Comparison of ENCODE assay signal across 16 mouse cellular contexts in genomic region chr16:29904183-29904775, GRCm38 (mm10).
DNase-seq lines count a peak whose midpoint lies in the region; ATAC-seq lines count a peak whose summit lies in the region.
"Had no signal": no experiment of that assay in that cellular context is flagged by ENCODE, and none has a peak within 500 bp of the region (broad histone marks: within the 10 kb centered on the region; RNA-seq: fewer than 3 reads in every experiment).

No protein-coding gene starts in this region.

- H3K4me2 ChIP-seq in intestine, embryonic 16.5 days (ENCODE audit: low read depth, low read length): no peak overlapping the region
- H3K4me2 ChIP-seq in intestine, embryonic 15.5 days (replicated peaks): no peak overlapping the region
- H3K4me2 ChIP-seq in embryonic facial prominence, embryonic 15.5 days (replicated peaks): no peak overlapping the region
- H3K4me2 ChIP-seq in neural tube, embryonic 14.5 days (ENCODE audit: low read depth, low read length): no peak overlapping the region
- no peak overlapping the region for H3K4me2 ChIP-seq in liver, embryonic 11.5 days
- H3K4me2 ChIP-seq: forebrain, embryonic 13.5 days; liver, embryonic 15.5 days had no signal

- no peak for DNase-seq in embryonic facial prominence, embryonic 10.5 days (ENCODE audit: low spot score)
- no peak for DNase-seq in liver, embryonic 11.5 days (ENCODE audit: low spot score)
- no peak for DNase-seq in gastrocnemius, adult 18-20 months (ENCODE audit: low spot score)
- DNase-seq: cerebellum, adult 11 months; heart, adult 2 months; kidney, postnatal 25 days; layer of hippocampus, adult 9-11 months had no signal

- H3K9ac ChIP-seq in intestine, embryonic 16.5 days (ENCODE audit: low read depth, low read length): 0 out of 2 replicates have a peak overlapping the region, but pooled peaks have one; percentile 14
- H3K9ac ChIP-seq in intestine, embryonic 15.5 days: no peak overlapping the region
- no peak overlapping the region for H3K9ac ChIP-seq in embryonic facial prominence, embryonic 15.5 days
- H3K9ac ChIP-seq in neural tube, embryonic 14.5 days (replicated peaks; ENCODE audit: low read depth, low read length): no peak overlapping the region
- no peak overlapping the region for H3K9ac ChIP-seq in liver, embryonic 11.5 days (ENCODE audit: low read depth, low read length)
- H3K9ac ChIP-seq: forebrain, embryonic 13.5 days; liver, embryonic 15.5 days had no signal

- no peaks in the 10 kb centered on the region for H3K9me3 ChIP-seq in intestine, embryonic 16.5 days (ENCODE audit: control insufficient read depth, low read length)
- H3K9me3 ChIP-seq in intestine, embryonic 15.5 days: no peaks in the 10 kb centered on the region
- no peaks in the 10 kb centered on the region for H3K9me3 ChIP-seq in embryonic facial prominence, embryonic 10.5 days
- no peaks in the 10 kb centered on the region for H3K9me3 ChIP-seq in embryonic facial prominence, embryonic 15.5 days (replicated peaks)
- H3K9me3 ChIP-seq in neural tube, embryonic 14.5 days (ENCODE audit: control insufficient read depth, low read length): no peaks in the 10 kb centered on the region
- H3K9me3 ChIP-seq in liver, embryonic 11.5 days (ENCODE audit: control insufficient read depth, low read length): no peaks in the 10 kb centered on the region
- H3K9me3 ChIP-seq: forebrain, embryonic 13.5 days; liver, embryonic 15.5 days had no signal

- no peaks in the 10 kb centered on the region for H3K36me3 ChIP-seq in intestine, embryonic 16.5 days (ENCODE audit: control insufficient read depth, insufficient read depth, low read length)
- no peaks in the 10 kb centered on the region for H3K36me3 ChIP-seq in intestine, embryonic 15.5 days
- H3K36me3 ChIP-seq in embryonic facial prominence, embryonic 10.5 days (replicated peaks): no peaks in the 10 kb centered on the region
- H3K36me3 ChIP-seq in embryonic facial prominence, embryonic 15.5 days: no peaks in the 10 kb centered on the region
- H3K36me3 ChIP-seq in neural tube, embryonic 14.5 days (ENCODE audit: control insufficient read depth, insufficient read depth, low read length): no peaks in the 10 kb centered on the region
- no peaks in the 10 kb centered on the region for H3K36me3 ChIP-seq in liver, embryonic 11.5 days (ENCODE audit: control insufficient read depth, insufficient read depth, low read length)
- H3K36me3 ChIP-seq: liver, embryonic 15.5 days had no signal

- H3K27ac ChIP-seq in intestine, embryonic 16.5 days (ENCODE audit: low read length): no peak overlapping the region
- H3K27ac ChIP-seq in intestine, embryonic 15.5 days: no peak overlapping the region
- H3K27ac ChIP-seq in embryonic facial prominence, embryonic 10.5 days (replicated peaks): peak overlapping the region; percentile 51
- H3K27ac ChIP-seq in embryonic facial prominence, embryonic 15.5 days (replicated peaks): 0 out of 2 replicates have a peak overlapping the region, but pooled peaks have one; percentile 48
- H3K27ac ChIP-seq in neural tube, embryonic 14.5 days (ENCODE audit: low read depth, low read length): no peak overlapping the region
- H3K27ac ChIP-seq in liver, embryonic 11.5 days (ENCODE audit: low read depth, low read length): no peak overlapping the region
- H3K27ac ChIP-seq: forebrain, embryonic 13.5 days; heart, adult 2 months; liver, embryonic 15.5 days had no signal

- H3K27me3 ChIP-seq in intestine, embryonic 16.5 days (replicated peaks; ENCODE audit: control insufficient read depth, insufficient read depth, low read length): no peaks in the 10 kb centered on the region
- no peaks in the 10 kb centered on the region for H3K27me3 ChIP-seq in intestine, embryonic 15.5 days (replicated peaks)
- H3K27me3 ChIP-seq in embryonic facial prominence, embryonic 10.5 days (replicated peaks; ENCODE audit: low read depth, poor library complexity, severe bottlenecking): peaks cover 32% of the 10 kb centered on the region; the same call in 1 of the 2 replicates
- no peaks in the 10 kb centered on the region for H3K27me3 ChIP-seq in embryonic facial prominence, embryonic 15.5 days
- H3K27me3 ChIP-seq in neural tube, embryonic 14.5 days (ENCODE audit: control insufficient read depth, insufficient read depth, low read length): 0 out of 2 replicates have a peak, but pooled peaks cover 2% of the 10 kb centered on the region
- H3K27me3 ChIP-seq in liver, embryonic 11.5 days (replicated peaks; ENCODE audit: control insufficient read depth, insufficient read depth, low read length): 0 out of 2 replicates have a peak, but pooled peaks cover 2% of the 10 kb centered on the region
- H3K27me3 ChIP-seq: forebrain, embryonic 13.5 days had no signal

- 64% methylated on average over 9 of the region's 9 CpGs for WGBS in intestine, embryonic 16.5 days
- 65% methylated on average over 9 of the region's 9 CpGs for WGBS in intestine, embryonic 15.5 days
- WGBS in embryonic facial prominence, embryonic 10.5 days: 67% methylated on average over 9 of the region's 9 CpGs
- 61% methylated on average over 9 of the region's 9 CpGs for WGBS in embryonic facial prominence, embryonic 15.5 days
- WGBS in neural tube, embryonic 14.5 days: 34% methylated on average over 9 of the region's 9 CpGs
- WGBS in liver, embryonic 11.5 days: 80% methylated on average over 9 of the region's 9 CpGs

- no peak for ATAC-seq in intestine, embryonic 16.5 days
- no peak for ATAC-seq in intestine, embryonic 15.5 days
- ATAC-seq in embryonic facial prominence, embryonic 15.5 days (ENCODE audit: insufficient number of reproducible peaks, low FRiP score, low TSS enrichment, low read depth): no peak
- peak; percentile 62; the same call in 1 of the 2 replicates for ATAC-seq in neural tube, embryonic 14.5 days (ENCODE audit: low read depth)
- ATAC-seq in liver, embryonic 11.5 days (replicated peaks; ENCODE audit: low FRiP score): no peak
- ATAC-seq: CD4-positive, CD25-positive, alpha-beta regulatory T cell, adult 4 months; forebrain, embryonic 13.5 days; inflammation-experienced regulatory T-cells, adult 6 months; midbrain, embryonic 16.5 days had no signal

- H3K4me1 ChIP-seq in intestine, embryonic 16.5 days (ENCODE audit: control insufficient read depth, insufficient read depth, low read length): peaks cover 18% of the 10 kb centered on the region
- H3K4me1 ChIP-seq in intestine, embryonic 15.5 days (replicated peaks): peaks cover 16% of the 10 kb centered on the region
- peaks cover 56% of the 10 kb centered on the region for H3K4me1 ChIP-seq in embryonic facial prominence, embryonic 10.5 days
- H3K4me1 ChIP-seq in embryonic facial prominence, embryonic 15.5 days: peaks cover 29% of the 10 kb centered on the region
- H3K4me1 ChIP-seq in neural tube, embryonic 14.5 days (ENCODE audit: control insufficient read depth, insufficient read depth, low read length): 0 out of 2 replicates have a peak, but pooled peaks cover 7% of the 10 kb centered on the region
- H3K4me1 ChIP-seq in liver, embryonic 11.5 days (replicated peaks; ENCODE audit: control insufficient read depth, insufficient read depth, low read length): peaks cover 7% of the 10 kb centered on the region; the same call in 1 of the 2 replicates

- H3K4me3 ChIP-seq in intestine, embryonic 16.5 days (ENCODE audit: low read length): no peak overlapping the region
- H3K4me3 ChIP-seq in intestine, embryonic 15.5 days (replicated peaks): no peak overlapping the region
- no peak overlapping the region for H3K4me3 ChIP-seq in embryonic facial prominence, embryonic 10.5 days
- H3K4me3 ChIP-seq in embryonic facial prominence, embryonic 15.5 days (replicated peaks): no peak overlapping the region
- no peak overlapping the region for H3K4me3 ChIP-seq in neural tube, embryonic 14.5 days (ENCODE audit: low read depth, low read length)
- H3K4me3 ChIP-seq in liver, embryonic 11.5 days (ENCODE audit: low read depth, low read length): no peak overlapping the region
- H3K4me3 ChIP-seq: forebrain, embryonic 13.5 days; heart, adult 2 months; liver, embryonic 15.5 days had no signal

Comparison
In these comparisons a context has a peak if more than half of its experiments do, and no peak if none do; other contexts are left out.
1. H3K27ac ChIP-seq: peak in embryonic facial prominence, embryonic 10.5 days (single experiment) and embryonic facial prominence, embryonic 15.5 days (single experiment); none in intestine, embryonic 16.5 days (single experiment), intestine, embryonic 15.5 days (single experiment), neural tube, embryonic 14.5 days (single experiment) and liver, embryonic 11.5 days (single experiment).